Mouse (Mus musculus): ENCODE results near the gene Gm9970.

The Gm9970 gene

DNA sequence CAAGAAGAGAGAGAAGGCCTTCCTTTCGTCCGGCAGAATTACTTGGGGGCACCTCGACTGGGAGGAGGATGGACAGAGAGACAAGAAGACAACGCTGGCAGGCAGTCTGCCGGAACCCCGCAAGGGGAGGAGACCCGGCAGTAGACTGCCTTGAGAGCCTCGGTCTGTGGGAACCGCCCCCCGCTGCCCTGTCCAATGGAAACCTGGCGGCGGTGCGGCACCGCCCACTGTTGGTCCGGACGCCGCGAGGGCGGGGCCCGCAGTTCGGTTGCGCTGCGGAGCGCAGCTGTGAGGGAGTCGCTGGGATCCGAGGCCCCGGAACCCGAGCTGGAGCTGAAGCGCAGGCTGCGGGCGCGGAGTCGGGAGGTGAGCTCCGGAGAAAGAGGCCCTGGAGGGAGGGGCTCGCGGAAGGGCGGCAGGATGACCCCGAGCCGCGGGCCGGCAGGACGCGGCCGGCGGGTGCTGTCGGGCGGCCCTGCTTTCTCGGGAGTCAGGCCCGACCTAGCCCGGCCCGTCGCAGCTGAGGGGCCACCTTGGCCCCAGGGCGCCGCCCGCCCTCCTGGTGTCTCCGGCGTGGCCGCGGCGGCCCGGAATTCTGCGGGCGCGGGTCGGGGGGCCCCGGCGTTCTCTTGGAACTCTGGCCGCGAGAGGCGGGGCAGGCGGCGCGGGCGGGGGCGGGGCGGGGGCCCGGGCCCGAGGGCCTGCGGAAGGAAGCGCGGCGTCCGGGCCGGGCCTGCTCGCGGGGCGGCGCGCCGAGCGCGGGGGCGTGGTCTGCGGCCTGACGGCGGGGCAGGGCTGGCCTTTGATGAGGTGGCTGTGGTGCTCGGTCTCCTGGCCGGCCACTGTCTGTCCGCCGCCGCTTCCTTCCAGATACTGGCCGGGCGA is at the start of gene Gm9970, which contains the start of gene Nrbp1:
Gene Gm9970 (minus strand): TSS at position 596 of the 885 bp plus-strand sequence.
Gene Nrbp1 (plus strand): TSS at position 228 of the 885 bp plus-strand sequence.
- DNase-seq = peak; percentile 98

DNA sequence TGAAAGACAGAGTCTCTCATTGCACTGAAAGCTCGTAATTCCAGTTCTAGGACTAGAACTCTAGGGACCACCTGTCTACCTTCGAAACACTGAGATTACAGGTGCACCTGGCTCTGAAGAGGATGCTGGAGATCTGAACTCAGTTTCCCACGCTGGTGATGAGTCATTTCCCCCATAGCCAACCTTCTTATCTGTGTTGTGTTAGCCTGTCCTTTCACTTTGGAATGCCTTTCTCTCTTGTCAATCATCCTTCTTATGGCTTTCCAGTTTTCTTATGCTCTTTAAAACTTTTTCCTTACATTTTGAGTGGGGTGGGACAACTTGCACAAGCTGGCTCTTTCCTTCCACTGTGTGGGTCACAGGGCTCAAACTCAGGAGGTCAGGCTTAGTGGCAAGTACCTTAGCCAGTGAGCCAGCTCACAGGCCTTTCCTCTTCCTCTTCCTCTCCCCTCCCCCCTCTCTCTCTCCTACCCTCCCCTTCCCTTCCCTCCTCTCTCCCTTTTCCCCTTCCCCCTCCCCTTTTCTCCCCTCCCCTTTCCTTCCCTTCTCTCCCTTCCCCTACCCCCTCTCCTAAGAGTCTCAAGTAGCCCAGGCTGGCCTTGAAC is 48.7 kb upstream of the Gm9970 start:
- no peak for DNase-seq

DNA sequence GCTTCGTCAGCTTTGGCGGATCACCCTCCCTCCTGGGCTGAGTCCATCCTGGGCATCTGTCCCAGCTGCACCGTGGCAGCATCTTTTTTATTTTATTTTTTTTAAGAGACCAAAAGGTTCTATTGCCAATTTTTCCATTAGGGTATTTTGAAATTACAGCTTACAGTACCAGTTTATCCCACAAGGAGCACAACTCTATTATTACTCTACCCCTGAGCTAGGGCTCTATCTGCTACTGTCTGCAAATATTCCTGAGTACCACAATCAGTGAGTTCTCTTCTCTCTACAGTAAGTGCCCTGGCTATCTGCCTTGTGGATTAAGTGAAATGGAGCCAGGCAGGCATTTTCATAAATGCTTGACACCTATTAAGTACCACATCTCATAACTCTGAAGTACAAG is 47.6 kb upstream of the Gm9970 start:
- no peak for DNase-seq

DNA sequence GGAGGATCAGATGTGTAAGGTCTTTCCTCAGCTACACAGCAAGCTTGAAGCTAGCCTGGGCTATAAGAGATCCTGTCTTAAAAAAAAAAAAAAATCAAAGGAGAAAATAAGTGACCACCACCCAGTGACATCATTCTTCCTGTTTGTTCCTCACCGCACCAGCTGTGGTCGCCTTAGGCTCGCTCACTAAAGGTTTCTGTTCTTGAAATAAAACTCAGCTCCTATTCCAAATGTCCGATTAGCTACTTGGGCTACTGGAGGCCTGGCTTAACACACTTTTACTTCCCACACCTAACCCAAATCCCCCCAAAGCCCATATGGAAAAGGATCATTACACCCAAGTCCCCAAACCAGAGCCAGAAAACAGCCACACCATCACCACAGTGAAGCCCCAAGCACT is 47.2 kb upstream of the Gm9970 start:
- no peak for DNase-seq

DNA sequence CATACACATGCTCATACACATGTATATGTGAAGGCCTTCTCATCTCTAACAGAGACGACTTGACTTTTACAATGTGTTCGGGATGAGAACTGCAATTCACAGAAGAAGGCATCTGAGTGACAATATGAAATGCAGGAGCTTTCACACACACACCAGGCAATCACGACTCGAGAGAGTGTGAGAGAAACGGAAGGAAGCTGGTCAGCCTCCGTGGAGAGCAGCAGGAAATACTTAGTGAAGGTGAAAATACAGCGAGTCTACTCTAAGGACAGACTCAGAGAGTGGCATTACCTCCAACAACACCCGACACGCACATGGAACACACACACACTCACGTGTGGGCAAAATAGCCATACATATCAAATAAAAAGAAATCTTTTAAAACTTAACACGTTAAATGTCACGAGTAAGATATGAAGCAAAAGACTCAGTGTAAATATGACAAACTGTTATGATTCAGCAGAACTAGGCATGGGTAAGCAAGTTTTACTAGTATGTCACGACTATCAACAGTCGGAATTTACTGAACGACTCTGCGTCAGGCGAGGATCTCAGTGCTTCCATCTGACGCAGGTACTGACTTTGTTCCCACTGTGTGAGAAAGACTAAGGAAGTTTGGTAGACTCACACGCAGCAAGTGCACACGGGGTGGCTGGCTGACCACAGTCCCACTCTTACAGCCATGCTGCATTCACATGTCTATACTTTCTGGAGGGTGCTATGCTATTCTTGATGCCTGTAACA is 38.4 kb upstream of the Gm9970 start:
- no peak for DNase-seq

DNA sequence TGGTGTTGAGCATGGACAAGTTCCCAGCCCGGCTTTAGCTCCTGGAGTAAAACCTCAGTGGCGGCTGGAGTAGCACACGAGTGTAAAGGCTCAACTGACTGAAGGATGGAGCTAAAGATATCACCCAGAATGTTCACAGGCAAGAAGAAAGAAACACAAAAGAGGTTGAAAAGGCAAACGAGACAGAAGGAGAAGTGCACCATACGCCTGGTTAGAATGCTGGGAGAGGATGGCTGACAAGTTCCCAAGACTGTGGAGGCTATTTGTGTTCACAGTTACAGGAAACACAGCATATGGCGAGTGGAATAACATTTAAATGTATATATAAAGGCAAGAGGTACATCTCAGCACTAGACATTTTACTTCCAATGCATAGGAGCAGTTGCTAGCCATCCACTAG is 32.0 kb upstream of the Gm9970 start:
- no peak for DNase-seq

DNA sequence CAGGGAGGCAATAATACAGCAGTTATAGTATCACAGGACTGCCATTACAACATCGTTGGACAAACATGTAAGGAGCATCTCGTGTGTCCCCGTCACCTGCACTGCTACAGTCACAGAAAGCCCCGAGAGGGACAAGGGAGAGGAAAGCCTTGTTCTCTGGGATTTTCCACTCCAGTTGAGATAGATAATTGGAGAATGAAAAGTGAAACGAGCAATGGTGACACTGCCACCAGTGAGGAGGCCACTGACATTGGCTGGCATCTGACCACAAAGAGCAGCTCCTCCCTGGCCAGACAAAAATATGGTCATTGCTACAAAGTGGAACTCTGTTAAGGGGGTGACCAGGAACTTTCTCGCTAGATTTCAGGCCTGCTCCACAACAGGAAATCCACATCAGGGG is 26.7 kb upstream of the Gm9970 start:
- no peak for DNase-seq

DNA sequence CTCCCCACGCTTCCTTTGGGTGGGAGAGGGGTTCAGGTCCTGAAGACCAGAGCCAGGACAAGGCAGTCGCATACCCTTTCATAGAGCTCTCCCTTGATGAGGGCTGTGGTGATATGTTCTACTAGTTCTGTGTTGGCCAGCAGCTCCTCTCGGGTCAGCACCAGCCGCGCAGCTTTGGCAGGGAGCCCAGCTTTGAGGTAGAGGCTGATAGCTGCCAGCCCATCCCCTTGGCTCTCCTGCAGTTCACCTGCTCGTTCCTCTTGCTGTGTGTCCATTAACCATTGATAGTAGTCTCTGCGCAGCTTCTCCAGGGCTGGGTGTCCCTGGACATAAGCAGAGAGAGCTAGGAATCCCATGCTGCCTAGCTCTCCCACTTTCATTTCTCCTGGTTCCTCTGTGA is 25.1 kb upstream of the Gm9970 start:
- DNase-seq = no peak

DNA sequence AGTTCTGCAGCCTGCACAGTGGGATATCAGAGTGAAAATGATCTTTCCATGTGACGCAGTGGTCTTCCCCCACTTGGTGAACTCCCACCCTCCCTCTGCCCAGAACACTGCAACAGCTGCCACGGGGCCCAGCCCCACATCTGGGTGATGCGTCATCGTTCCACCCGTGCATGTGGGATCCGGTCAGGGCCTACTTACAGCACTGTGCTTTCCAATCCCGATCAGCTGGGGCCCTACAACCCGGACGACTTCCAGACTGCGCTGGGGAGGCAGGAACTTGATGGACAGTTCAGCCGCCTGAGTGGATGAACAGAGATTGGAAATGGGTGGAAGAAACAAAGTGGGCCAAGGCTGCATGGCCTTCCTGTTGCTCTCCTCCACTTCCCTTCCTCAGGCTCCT is 16.6 kb upstream of the Gm9970 start:
- no peak for DNase-seq

DNA sequence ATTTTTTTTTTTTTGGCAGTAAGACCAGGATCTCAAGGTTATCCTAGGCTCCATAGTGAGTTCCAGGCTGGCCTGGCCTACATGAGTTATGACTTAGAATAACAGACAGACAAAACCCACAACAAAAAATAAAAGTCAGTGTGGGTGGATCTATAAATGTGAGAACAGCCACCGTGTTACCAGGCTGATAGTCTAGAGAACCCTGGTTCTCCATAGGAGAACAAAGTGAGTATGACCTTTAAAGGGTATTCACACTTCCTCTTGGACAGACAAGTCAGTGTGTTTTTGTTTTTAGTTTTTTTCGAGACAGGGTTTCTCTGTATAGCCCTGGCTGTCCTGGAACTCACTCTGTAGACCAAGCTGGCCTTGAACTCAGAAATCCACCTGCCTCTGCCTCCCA is 14.9 kb upstream of the Gm9970 start:
- no peak for DNase-seq

DNA sequence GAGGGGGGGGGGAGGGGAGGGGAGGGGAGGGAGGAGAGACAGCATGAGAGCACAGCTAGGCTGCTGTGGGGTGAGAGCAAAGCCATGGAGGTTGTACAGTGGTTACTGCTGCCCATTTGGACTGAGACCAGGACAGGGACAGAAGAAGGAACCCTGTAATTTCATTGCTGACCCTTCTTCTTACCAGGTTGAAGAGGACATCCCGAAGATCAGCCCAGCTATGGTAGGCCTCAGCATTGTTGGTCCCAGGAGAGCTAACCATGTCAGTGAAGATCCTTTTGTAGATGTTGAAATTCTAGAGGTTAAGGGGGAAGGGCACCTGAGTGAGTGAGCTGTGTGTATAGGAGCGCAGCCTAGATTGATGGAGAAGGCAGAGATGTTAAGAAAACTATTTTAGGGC is 14.3 kb upstream of the Gm9970 start:
- DNase-seq = no peak

DNA sequence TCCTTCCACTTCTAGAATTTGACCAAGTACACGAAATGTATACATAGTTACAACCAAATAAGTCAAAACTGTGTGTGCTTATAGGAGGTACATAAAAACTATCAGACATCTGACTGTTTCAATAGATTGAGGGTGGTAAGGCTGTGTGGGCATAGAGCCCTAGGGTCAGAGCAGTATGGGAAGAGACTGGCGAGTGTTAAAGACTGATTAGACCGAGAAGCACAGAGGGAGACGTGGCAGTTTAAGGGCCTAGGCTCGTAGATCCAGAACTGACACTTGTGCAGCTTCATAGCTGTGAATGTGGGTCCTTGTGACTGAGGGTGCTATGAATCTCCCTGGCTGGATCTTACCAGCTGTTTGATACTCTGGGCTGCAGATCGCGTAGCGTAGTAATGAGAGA is 13.9 kb upstream of the Gm9970 start:
- no peak for DNase-seq

DNA sequence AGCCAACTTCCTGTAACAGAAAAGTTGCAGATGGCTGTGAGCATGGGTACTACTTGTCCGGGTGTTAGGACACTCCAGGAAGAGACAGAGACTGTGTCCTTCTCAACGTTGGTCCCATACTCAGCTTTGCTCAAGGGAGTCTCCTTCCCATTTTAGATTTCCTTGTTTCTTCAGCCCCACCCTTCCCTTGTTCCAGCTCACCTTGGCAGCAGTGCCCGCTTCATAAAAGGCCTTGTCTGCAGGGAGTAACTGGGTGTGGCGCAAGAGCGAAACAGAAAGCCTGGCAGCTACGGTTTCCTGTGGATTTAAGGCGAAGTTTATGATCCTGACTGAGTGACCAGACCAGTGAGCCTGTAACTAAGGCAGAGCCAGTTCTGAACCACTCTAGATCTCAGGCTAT is 13.4 kb upstream of the Gm9970 start:
- DNase-seq = no peak

DNA sequence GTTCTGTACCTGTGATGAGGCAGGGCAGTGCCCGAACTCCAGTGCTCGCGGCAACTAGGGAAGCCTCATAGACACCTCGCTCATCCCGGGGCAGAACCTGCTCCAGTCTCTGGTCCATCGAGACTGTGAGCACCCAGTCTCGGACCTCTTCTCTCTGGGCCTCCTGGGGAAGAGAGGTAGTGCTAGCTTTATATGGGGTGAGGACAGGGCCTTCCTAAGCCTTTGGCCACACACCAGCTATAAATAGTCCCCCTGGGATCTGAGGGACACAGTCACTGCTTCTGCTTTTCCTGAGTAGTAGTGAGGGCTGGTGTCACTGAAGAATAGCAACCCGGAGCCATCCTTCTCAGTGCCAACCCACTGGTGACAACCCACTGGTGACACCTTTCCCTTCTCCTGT is 12.8 kb upstream of the Gm9970 start:
- DNase-seq = no peak

DNA sequence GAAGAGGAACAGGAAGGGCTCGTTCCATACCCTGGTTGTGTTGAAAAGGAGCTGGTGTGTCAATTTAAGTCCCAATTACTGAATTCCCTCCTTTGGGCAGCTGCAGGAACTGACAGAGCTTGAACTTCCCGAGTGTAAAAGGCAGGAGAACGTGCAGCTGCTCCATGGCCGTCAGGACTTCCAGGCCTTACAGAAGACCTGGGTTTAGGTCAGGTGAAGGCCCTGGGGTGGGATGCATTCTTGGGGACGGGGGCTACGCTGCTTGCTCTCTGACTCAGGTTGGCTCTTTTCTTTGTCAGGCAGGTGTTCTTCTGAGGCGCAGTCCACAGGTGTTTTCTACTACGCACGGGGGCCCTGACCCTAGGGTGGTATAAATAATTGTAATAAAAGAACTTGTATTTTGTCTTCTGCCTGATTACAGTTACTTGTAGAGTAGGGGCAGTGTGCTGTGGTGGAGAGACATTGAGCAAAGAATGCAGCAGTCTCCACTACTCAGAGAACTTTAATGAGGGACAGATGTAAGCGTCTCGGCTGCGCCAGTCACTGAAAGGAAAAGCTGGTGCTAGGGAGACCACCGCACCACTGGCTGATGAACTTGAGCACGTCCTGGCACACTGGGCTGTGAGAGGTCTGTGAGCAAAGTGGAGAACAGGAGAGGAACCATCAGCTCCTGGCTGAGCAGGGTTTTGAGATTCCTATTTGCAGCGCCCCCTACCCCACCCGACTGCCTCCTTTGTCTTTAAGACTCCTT is 11.9 kb upstream of the Gm9970 start:
- DNase-seq = peak; percentile 47

DNA sequence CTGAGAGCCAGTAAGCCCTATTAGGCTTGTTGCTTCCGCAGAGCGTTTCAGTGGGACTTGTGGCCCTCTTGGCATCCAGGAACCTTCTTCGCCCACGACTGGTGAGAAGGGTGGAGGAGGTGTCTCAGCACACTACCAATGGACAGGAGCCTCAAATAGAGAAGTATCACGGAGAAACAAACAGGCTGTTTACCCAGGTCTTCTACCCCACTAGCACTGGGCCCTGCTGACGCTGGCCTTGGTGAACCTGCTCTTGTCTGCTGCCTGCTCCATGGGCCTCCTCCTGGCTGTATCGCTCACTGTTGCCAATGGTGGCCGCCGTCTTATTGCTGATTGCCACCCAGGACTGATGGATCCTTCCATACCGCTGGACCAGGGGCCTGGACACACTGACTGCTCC is 11.1 kb upstream of the Gm9970 start:
- DNase-seq = no peak

DNA sequence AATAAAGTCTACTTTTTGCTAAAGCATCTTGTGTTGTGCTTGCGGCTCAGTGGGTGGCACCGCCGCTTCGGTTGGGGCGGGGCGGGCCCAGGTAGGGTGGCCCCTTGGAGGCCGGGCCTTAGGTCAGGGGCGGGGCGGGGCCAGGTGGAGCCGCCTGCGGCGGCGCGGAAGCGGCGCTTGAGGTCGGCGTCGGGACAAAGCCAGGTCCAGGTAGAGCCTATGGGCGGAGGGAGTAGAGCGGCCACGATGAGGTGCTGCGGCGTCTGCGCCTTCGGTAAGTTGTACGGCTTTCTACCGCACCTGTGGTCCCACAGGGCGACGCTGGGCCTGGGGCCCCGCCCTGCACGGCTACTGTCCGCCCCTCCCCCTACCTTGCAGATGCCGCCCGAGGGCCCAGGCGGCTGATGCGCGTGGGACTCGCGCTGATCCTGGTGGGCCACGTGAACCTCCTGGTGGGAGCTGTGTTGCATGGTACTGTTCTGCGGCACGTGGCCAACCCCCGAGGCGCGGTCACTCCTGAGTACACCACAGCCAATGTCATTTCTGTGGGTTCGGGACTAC is 10.6 kb upstream of the Gm9970 start, which contains the start of gene Krtcap3:
Gene Krtcap3 (plus strand): TSS at position 151 of the 561 bp plus-strand sequence.
- DNase-seq = peak; percentile 58

DNA sequence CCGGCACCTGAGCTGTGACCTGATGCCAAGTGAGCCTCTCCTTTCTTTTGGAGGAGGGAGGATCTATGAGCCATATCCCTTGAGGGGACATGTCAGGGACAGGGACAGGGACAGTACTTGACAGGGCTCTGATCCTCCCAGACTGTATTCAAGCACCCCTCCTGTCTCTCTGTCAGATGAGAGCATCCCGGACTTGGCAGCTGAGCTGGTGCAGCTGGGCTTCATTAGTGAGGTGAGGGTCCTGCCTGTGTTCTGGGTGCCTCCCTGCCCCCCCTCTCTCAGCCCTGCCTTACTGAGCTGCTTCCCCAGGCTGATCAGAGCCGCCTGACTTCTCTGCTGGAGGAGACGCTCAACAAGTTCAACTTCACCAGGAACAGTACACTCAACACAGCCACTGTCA is 9.7 kb upstream of the Gm9970 start:
- DNase-seq = peak; percentile 23

DNA sequence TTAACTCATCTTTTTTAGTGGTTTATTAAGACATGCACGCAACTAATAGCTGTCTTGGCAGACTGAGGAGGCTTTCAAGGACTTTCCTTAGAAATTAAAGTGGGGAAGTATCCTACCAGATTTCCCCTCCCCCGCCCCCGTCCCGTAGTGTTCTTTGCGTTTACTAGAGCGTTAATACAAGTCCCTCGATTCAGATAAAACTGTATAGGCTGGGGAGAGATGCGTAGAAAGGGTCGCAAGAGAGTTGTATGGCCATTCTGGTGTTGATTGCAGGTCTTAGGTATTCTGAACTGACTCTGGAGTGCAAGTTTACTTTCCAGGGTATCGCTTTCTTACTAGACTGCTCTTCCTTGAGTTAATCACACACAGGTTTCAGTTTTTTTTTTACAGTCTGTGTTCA is 1.2 kb upstream of the Gm9970 start:
- no peak for DNase-seq

DNA sequence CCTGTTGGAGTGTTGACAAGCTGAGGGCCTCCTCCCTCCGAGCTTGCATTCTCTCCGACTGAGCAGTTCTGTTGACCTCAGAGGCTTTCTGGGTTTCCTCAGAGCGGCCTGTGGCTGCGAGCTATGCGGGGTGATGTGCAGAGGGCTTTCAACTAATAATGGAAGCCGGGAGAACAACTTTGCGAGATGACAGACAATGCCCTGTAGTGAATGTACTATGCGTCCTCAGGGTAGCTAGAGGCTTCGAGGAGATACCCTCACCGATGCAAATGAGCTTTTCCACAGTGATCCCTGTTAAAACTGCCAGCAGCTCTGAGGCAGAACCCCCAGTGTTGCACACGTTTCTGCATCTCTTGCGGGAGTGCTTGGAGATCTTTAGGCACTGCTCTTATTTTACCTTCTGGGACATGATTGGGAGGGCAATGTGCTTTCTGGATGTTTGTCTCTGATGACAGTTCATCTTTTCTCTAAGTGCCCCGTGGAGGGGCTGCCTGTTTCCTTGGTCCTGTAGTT is 546 bp upstream of the Gm9970 start:
- DNase-seq = no peak

DNA sequence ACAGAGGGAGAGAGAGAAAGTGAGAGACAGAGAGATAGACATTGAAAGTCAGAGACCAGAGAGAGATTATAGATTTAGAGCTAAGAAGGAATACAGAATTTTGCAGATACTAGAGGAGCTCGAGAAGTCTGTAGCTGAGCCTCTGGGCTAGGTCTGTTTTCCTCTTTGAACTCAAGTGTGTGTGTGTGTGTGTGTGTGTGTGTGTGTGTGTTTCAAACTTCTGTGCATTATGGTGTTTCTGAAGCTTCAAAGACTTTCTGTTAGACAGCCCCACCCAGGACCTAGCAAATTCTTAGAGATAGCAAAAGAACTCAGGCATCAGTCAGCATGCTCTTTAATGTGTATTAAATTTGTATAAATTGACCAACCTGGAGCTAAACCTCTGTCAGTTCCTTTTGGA is 14.4 kb downstream of the Gm9970 start:
- DNase-seq = no peak

DNA sequence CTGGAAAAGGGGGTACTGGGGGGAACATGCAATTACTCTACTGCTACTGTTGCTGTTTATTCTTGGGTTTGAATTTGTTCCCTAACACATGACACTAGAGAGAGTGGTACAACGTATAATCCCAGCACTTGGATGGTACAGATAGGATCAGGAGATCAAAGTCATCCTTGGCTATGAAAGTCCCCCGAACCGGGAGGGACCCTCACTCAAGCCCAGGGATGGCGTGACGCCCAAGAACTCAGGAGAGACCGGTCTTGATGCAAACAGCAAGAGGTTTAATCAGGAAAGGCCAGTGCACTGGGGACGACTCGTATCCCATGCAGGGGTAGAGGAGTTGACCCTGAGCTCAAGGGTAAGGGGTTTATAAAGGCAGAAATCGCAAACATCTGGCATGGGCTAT is 18.3 kb downstream of the Gm9970 start:
- DNase-seq = no peak

Data from embryo, embryonic 11 days (tissue).